Mouse (Mus musculus): ENCODE measurements around the gene Rab31. TPM values are rescaled to one million over a fixed set of nuclear protein-coding genes. Genes with fewer than 3 reads are reported as not detected.

Rab31 gene
- polyA plus RNA-seq, 1 experiment from 2014 or later, result 31.0 TPM

DNA sequence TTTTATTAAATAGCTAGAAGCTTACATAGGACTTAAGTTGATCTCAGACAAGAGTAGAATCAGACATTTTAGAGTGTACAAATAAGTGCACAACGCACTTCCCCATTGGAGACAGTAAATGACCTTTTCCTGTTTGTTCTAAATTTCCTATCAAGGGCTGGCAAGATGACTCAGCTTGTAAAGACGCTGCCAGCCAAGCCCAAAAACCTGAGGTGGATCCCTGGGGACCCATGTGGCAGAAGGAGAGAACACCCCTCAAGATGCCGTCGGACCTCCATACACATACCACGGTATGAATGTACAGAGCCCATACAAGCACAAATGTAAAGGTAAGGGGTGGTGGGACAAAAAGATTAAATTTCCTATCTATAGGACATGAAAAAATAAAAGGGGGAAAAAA lies 35.4 kb downstream of the Rab31 start:
- peaks cover 0 to 3% of the 10 kb centered on the region in 2 experiments; a peak in 2 of 4 replicates for H3K4me1 ChIP-seq (ENCODE audit: control insufficient read depth in 2 of 2, insufficient read depth in 2 of 2, low read length in 2 of 2)

GRCm38 (mm10) chr17:65735088-65735487 lies 37.5 kb downstream of the Rab31 start:
- ATAC-seq (ENCODE audit: insufficient number of reproducible peaks, insufficient read depth, low FRiP score, low read depth), result no peak
- Histone ChIP-seq H3K4me1 (ENCODE audit: control insufficient read depth in 2 of 2, insufficient read depth in 2 of 2, low read length in 2 of 2) (peaks cover 0 to 3% of the 10 kb centered on the region in 2 experiments; a peak in 2 of 4 replicates), H3K4me3 (ENCODE audit: control insufficient read depth in 1 of 2, insufficient read depth in 1 of 2, low read depth in 1 of 2, low read length in 2 of 2) (no peak overlapping the region), H3K4me2 (ENCODE audit: low read length) (no peak overlapping the region), H3K36me3 (ENCODE audit: control insufficient read depth, insufficient read depth, low read length) (no peaks in the 10 kb centered on the region), H3K9ac (ENCODE audit: low read length) (no peak overlapping the region), H3K27me3 (ENCODE audit: control insufficient read depth, insufficient read depth, low read length) (no peaks in the 10 kb centered on the region), H3K9me3 (ENCODE audit: control insufficient read depth, low read length) (no peaks in the 10 kb centered on the region), H3K27ac (replicated peaks in 1 of 2; ENCODE audit: control insufficient read depth in 1 of 2, insufficient read depth in 1 of 2, low read depth in 2 of 2, low read length in 2 of 2) (no peak overlapping the region)
- 90% methylated on average over 2 of the region's 2 CpGs for WGBS

More for the DNA sequence above, 35.4 kb downstream of the Rab31 start:
- Histone ChIP-seq H3K4me2 (ENCODE audit: low read length) (no peak overlapping the region), H3K36me3 (ENCODE audit: control insufficient read depth, insufficient read depth, low read length) (no peaks in the 10 kb centered on the region), H3K27me3 (ENCODE audit: control insufficient read depth, insufficient read depth, low read length) (no peaks in the 10 kb centered on the region), H3K9me3 (ENCODE audit: control insufficient read depth, low read length) (no peaks in the 10 kb centered on the region), H3K4me3 (ENCODE audit: control insufficient read depth in 1 of 2, insufficient read depth in 1 of 2, low read depth in 1 of 2, low read length in 2 of 2) (no peak overlapping the region), H3K9ac (ENCODE audit: low read length) (no peak overlapping the region), H3K27ac (replicated peaks in 1 of 2; ENCODE audit: control insufficient read depth in 1 of 2, insufficient read depth in 1 of 2, low read depth in 2 of 2, low read length in 2 of 2) (peak overlapping the region in 1 of 2 experiments; percentile 43; a peak in 2 of 4 replicates)
- no peak for ATAC-seq (ENCODE audit: insufficient number of reproducible peaks, insufficient read depth, low FRiP score, low read depth)
- WGBS, result 78% methylated on average over 5 of the region's 5 CpGs

GRCm38 (mm10) chr17:65732666-65733065 lies 39.9 kb downstream of the Rab31 start:
- Histone ChIP-seq H3K9ac (ENCODE audit: low read length) (no peak overlapping the region), H3K4me2 (ENCODE audit: low read length) (no peak overlapping the region), H3K4me1 (ENCODE audit: control insufficient read depth in 2 of 2, insufficient read depth in 2 of 2, low read length in 2 of 2) (peaks cover 0 to 3% of the 10 kb centered on the region in 2 experiments; a peak in 2 of 4 replicates), H3K27ac (replicated peaks in 1 of 2; ENCODE audit: control insufficient read depth in 1 of 2, insufficient read depth in 1 of 2, low read depth in 2 of 2, low read length in 2 of 2) (no peak overlapping the region), H3K9me3 (ENCODE audit: control insufficient read depth, low read length) (no peaks in the 10 kb centered on the region), H3K36me3 (ENCODE audit: control insufficient read depth, insufficient read depth, low read length) (no peaks in the 10 kb centered on the region), H3K27me3 (ENCODE audit: control insufficient read depth, insufficient read depth, low read length) (no peaks in the 10 kb centered on the region), H3K4me3 (ENCODE audit: control insufficient read depth in 1 of 2, insufficient read depth in 1 of 2, low read depth in 1 of 2, low read length in 2 of 2) (no peak overlapping the region)
- ATAC-seq (ENCODE audit: insufficient number of reproducible peaks, insufficient read depth, low FRiP score, low read depth), result no peak
- 74% methylated on average over 4 of the region's 4 CpGs for WGBS

DNA sequence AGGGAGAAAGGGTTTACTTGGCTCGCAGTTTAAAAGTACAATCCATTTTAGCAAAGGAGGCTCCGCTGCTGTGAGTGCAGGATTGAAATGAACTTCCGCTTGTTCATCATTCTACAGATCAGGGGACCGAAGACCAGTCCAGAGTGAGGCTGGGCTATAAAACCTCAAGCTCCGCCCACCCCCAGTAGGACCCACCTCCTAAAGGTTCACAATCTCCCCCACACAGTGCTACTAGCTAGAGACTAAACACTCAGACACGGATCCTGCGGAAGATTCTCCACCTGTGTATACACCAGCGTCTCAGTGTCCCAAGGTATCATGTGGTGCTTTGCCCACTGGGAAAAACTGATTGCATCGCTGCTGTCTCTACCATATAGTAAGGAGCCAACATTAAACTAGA lies 40.8 kb downstream of the Rab31 start:
- Histone ChIP-seq H3K36me3 (ENCODE audit: control insufficient read depth, insufficient read depth, low read length) (no peaks in the 10 kb centered on the region), H3K27me3 (ENCODE audit: control insufficient read depth, insufficient read depth, low read length) (no peaks in the 10 kb centered on the region), H3K4me1 (ENCODE audit: control insufficient read depth in 2 of 2, insufficient read depth in 2 of 2, low read length in 2 of 2) (peaks cover 0 to 3% of the 10 kb centered on the region in 2 experiments; a peak in 1 of 4 replicates), H3K9me3 (ENCODE audit: control insufficient read depth, low read length) (no peaks in the 10 kb centered on the region), H3K4me2 (ENCODE audit: low read length) (no peak overlapping the region), H3K4me3 (ENCODE audit: control insufficient read depth in 1 of 2, insufficient read depth in 1 of 2, low read depth in 1 of 2, low read length in 2 of 2) (no peak overlapping the region), H3K9ac (ENCODE audit: low read length) (no peak overlapping the region), H3K27ac (replicated peaks in 1 of 2; ENCODE audit: control insufficient read depth in 1 of 2, insufficient read depth in 1 of 2, low read depth in 2 of 2, low read length in 2 of 2) (no peak overlapping the region)
- 86% methylated on average over 9 of the region's 9 CpGs for WGBS
- ATAC-seq (ENCODE audit: insufficient number of reproducible peaks, insufficient read depth, low FRiP score, low read depth), result no peak

DNA sequence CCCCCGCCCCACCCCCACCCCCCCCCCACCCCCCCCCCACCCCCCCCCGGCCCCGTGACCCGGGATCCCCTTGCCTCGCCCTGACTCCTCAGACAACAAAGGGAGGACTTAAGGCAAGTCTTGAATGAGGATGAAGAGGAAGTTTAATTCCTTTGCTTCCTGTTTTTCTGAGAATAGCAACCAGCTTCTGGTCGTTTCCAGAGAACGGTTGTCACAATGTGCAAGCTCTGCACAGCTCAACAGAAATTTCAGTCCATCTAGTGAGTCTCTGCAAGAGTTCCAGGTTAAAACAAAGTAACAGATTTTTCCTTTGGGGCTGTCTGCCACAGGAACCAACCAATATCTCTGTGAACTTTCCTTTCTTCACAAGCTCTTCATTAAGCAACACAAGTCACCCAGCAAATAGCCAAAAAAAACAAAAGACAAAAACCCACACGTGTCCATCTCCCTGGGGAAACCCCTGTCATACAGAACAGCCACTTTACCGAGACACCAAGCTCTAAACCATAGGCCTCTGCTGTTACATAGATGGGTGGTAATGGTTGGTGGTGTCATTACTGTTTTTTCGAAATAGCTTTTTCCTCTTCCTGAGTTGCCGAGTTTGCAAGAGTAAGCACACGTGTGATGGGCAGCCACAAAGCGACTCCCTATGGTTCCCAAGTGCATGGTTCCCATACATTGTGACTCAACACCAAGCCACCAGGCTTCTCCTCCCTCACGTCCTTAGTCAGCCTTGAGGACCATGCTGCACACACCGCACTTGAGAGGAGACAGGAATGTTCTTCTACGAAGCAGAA lies 42.4 kb downstream of the Rab31 start:
- 67% methylated on average over 15 of the region's 16 CpGs for whole genome bisulfite sequencing
- H3K36me3 ChIP-seq (ENCODE audit: control insufficient read depth, insufficient read depth, low read length), result no peaks in the 10 kb centered on the region
- peaks cover 0 to 3% of the 10 kb centered on the region in 2 experiments; a peak in 1 of 4 replicates for H3K4me1 ChIP-seq (ENCODE audit: control insufficient read depth in 2 of 2, insufficient read depth in 2 of 2, low read length in 2 of 2)
- ATAC-seq (ENCODE audit: insufficient number of reproducible peaks, insufficient read depth, low FRiP score, low read depth), result no peak
- no peak overlapping the region for H3K9ac ChIP-seq (ENCODE audit: low read length)
- H3K9me3 ChIP-seq (ENCODE audit: control insufficient read depth, low read length), result no peaks in the 10 kb centered on the region
- no peaks in the 10 kb centered on the region for H3K27me3 ChIP-seq (ENCODE audit: control insufficient read depth, insufficient read depth, low read length)
- H3K4me3 ChIP-seq (ENCODE audit: control insufficient read depth in 1 of 2, insufficient read depth in 1 of 2, low read depth in 1 of 2, low read length in 2 of 2), result no peak overlapping the region
- peak overlapping the region; percentile 47 to 48; a peak in 1 of 4 replicates for H3K27ac ChIP-seq (replicated peaks in 1 of 2; ENCODE audit: control insufficient read depth in 1 of 2, insufficient read depth in 1 of 2, low read depth in 2 of 2, low read length in 2 of 2)
- no peak overlapping the region for H3K4me2 ChIP-seq (ENCODE audit: low read length)

GRCm38 (mm10) chr17:65726755-65727154 lies 45.8 kb downstream of the Rab31 start:
- 88% methylated on average over 5 of the region's 5 CpGs for WGBS
- no peak overlapping the region for H3K4me2 ChIP-seq (ENCODE audit: low read length)

GRCm38 (mm10) chr17:65726274-65726673 lies 46.3 kb downstream of the Rab31 start:
- H3K9me3 ChIP-seq (ENCODE audit: control insufficient read depth, low read length), result no peaks in the 10 kb centered on the region
- no peak overlapping the region for H3K27ac ChIP-seq (replicated peaks in 1 of 2; ENCODE audit: control insufficient read depth in 1 of 2, insufficient read depth in 1 of 2, low read depth in 2 of 2, low read length in 2 of 2)
- no peak overlapping the region for H3K9ac ChIP-seq (ENCODE audit: low read length)
- 75% methylated on average over 6 of the region's 6 CpGs for WGBS
- H3K4me2 ChIP-seq (ENCODE audit: low read length), result no peak overlapping the region
- ATAC-seq (ENCODE audit: insufficient number of reproducible peaks, insufficient read depth, low FRiP score, low read depth), result no peak
- H3K27me3 ChIP-seq (ENCODE audit: control insufficient read depth, insufficient read depth, low read length), result no peaks in the 10 kb centered on the region
- no peaks in the 10 kb centered on the region for H3K36me3 ChIP-seq (ENCODE audit: control insufficient read depth, insufficient read depth, low read length)
- H3K4me3 ChIP-seq (ENCODE audit: control insufficient read depth in 1 of 2, insufficient read depth in 1 of 2, low read depth in 1 of 2, low read length in 2 of 2), result no peak overlapping the region
- no peaks in the 10 kb centered on the region for H3K4me1 ChIP-seq (ENCODE audit: control insufficient read depth in 2 of 2, insufficient read depth in 2 of 2, low read length in 2 of 2)

More at GRCm38 (mm10) chr17:65726755-65727154, 45.8 kb downstream of the Rab31 start:
- no peak for ATAC-seq (ENCODE audit: insufficient number of reproducible peaks, insufficient read depth, low FRiP score, low read depth)
- Histone ChIP-seq H3K4me3 (ENCODE audit: control insufficient read depth in 1 of 2, insufficient read depth in 1 of 2, low read depth in 1 of 2, low read length in 2 of 2) (no peak overlapping the region), H3K27ac (replicated peaks in 1 of 2; ENCODE audit: control insufficient read depth in 1 of 2, insufficient read depth in 1 of 2, low read depth in 2 of 2, low read length in 2 of 2) (no peak overlapping the region), H3K27me3 (ENCODE audit: control insufficient read depth, insufficient read depth, low read length) (no peaks in the 10 kb centered on the region), H3K9ac (ENCODE audit: low read length) (no peak overlapping the region), H3K4me1 (ENCODE audit: control insufficient read depth in 2 of 2, insufficient read depth in 2 of 2, low read length in 2 of 2) (no peaks in the 10 kb centered on the region), H3K9me3 (ENCODE audit: control insufficient read depth, low read length) (no peaks in the 10 kb centered on the region), H3K36me3 (ENCODE audit: control insufficient read depth, insufficient read depth, low read length) (no peaks in the 10 kb centered on the region)

Data from heart, embryonic 14.5 days (tissue).